Mouse (Mus musculus): ENCODE data around the gene Trim2.
A peak's percentile ranks its signal among the peaks of the same experiment; 100 is the strongest.

Gene Trim2

GRCm38 (mm10) chr3:84219166-84219710 lies 87.4 kb downstream of the Trim2 start:
- DNase-seq, result peak; percentile 17 to 21

GRCm38 (mm10) chr3:84218498-84218897 lies 88.2 kb downstream of the Trim2 start:
- DNase-seq, result no peak

- DNase-seq, result no peak
These were observed 88.7 kb downstream of the Trim2 start for GRCm38 (mm10) chr3:84217961-84218351.

- DNase-seq, result no peak
These were observed 89.3 kb downstream of the Trim2 start for GRCm38 (mm10) chr3:84217118-84217960.

GRCm38 (mm10) chr3:84215743-84216360 lies 90.8 kb downstream of the Trim2 start:
- no peak for DNase-seq

- DNase-seq, result no peak
These were observed 91.4 kb downstream of the Trim2 start for GRCm38 (mm10) chr3:84215253-84215652.

GRCm38 (mm10) chr3:84214501-84214900 lies 92.2 kb downstream of the Trim2 start:
- no peak for DNase-seq

- DNase-seq, result no peak
These were observed 95.3 kb downstream of the Trim2 start for GRCm38 (mm10) chr3:84211340-84211875.

GRCm38 (mm10) chr3:84208917-84209513 lies 97.7 kb downstream of the Trim2 start:
- DNase-seq, result no peak

GRCm38 (mm10) chr3:84208475-84208874 lies 98.2 kb downstream of the Trim2 start:
- no peak for DNase-seq

GRCm38 (mm10) chr3:84207366-84207765 lies 99.3 kb downstream of the Trim2 start:
- DNase-seq, result no peak

- DNase-seq, result no peak
These were observed 100.6 kb downstream of the Trim2 start for GRCm38 (mm10) chr3:84206106-84206505.

- DNase-seq, result no peak
These were observed 101.0 kb downstream of the Trim2 start for GRCm38 (mm10) chr3:84205650-84206049.

- no peak for DNase-seq
These were observed 102.0 kb downstream of the Trim2 start for GRCm38 (mm10) chr3:84204640-84205039.

GRCm38 (mm10) chr3:84200559-84201420 lies 105.9 kb downstream of the Trim2 start:
- no peak for DNase-seq

- DNase-seq, result no peak
These were observed 107.2 kb downstream of the Trim2 start for GRCm38 (mm10) chr3:84199516-84199915.

- DNase-seq, result no peak
These were observed 108.4 kb downstream of the Trim2 start for GRCm38 (mm10) chr3:84198229-84198628.

- no peak for DNase-seq
These were observed 112.8 kb downstream of the Trim2 start for GRCm38 (mm10) chr3:84193881-84194280.

GRCm38 (mm10) chr3:84191141-84191881 lies 115.4 kb downstream of the Trim2 start:
- peak in 1 of 2 experiments; percentile 6 for DNase-seq

GRCm38 (mm10) chr3:84190513-84191061 lies 116.1 kb downstream of the Trim2 start:
- peak; percentile 61 to 62 for DNase-seq

GRCm38 (mm10) chr3:84189629-84190173 lies 117.0 kb downstream of the Trim2 start:
- DNase-seq, result peak in 1 of 2 experiments; percentile 15
